Mouse (Mus musculus): Measurements from ENCODE around the gene Tlr4. TPM values are rescaled to one million over a fixed set of nuclear protein-coding genes. Genes with fewer than 3 reads are reported as not detected.

Gene Tlr4
- polyA plus RNA-seq, 1 experiment from 2014 or later, result 1.9 TPM

GRCm38 (mm10) chr4:66828163-66828668 is 832 bp downstream of the Tlr4 start:
- Histone ChIP-seq H3K27me3 (replicated peaks; ENCODE audit: control insufficient read depth, insufficient read depth, low read length) (no peaks in the 10 kb centered on the region), H3K4me2 (peak overlapping the region; percentile 22; the same call in 1 of the 2 replicates), H3K9me3 (ENCODE audit: control insufficient read depth, low read length) (no peaks in the 10 kb centered on the region), H3K27ac (ENCODE audit: low read depth, low read length) (no peak overlapping the region), H3K9ac (ENCODE audit: low read depth, low read length) (no peak overlapping the region), H3K4me1 (replicated peaks; ENCODE audit: control insufficient read depth, insufficient read depth, low read length) (no peaks in the 10 kb centered on the region), H3K4me3 (ENCODE audit: low read depth, low read length) (peak overlapping the region; percentile 0; the same call in 1 of the 2 replicates), H3K36me3 (ENCODE audit: control insufficient read depth, insufficient read depth, low read length) (no peaks in the 10 kb centered on the region)
- DNase-seq (ENCODE audit: low spot score), result no peak
- WGBS, result 65% methylated on average over 6 of the region's 6 CpGs
- ATAC-seq (replicated peaks; ENCODE audit: low FRiP score), result no peak

GRCm38 (mm10) chr4:66828686-66829085 is 1.3 kb downstream of the Tlr4 start:
- WGBS, result 26% methylated on average over 5 of the region's 5 CpGs
- Histone ChIP-seq H3K9ac (ENCODE audit: low read depth, low read length) (no peak overlapping the region), H3K4me2 (no peak overlapping the region; the same call in 1 of the 2 replicates), H3K27ac (ENCODE audit: low read depth, low read length) (no peak overlapping the region), H3K9me3 (ENCODE audit: control insufficient read depth, low read length) (no peaks in the 10 kb centered on the region), H3K27me3 (replicated peaks; ENCODE audit: control insufficient read depth, insufficient read depth, low read length) (no peaks in the 10 kb centered on the region), H3K4me3 (ENCODE audit: low read depth, low read length) (no peak overlapping the region), H3K4me1 (replicated peaks; ENCODE audit: control insufficient read depth, insufficient read depth, low read length) (no peaks in the 10 kb centered on the region), H3K36me3 (ENCODE audit: control insufficient read depth, insufficient read depth, low read length) (no peaks in the 10 kb centered on the region)
- DNase-seq (ENCODE audit: low spot score) (no peak), ATAC-seq (replicated peaks; ENCODE audit: low FRiP score) (no peak)

- H3K27me3 ChIP-seq (replicated peaks; ENCODE audit: control insufficient read depth, insufficient read depth, low read length), result no peaks in the 10 kb centered on the region
- no peaks in the 10 kb centered on the region for H3K9me3 ChIP-seq (ENCODE audit: control insufficient read depth, low read length)
- no peak overlapping the region for H3K4me2 ChIP-seq
- DNase-seq (ENCODE audit: low spot score) (no peak), ATAC-seq (replicated peaks; ENCODE audit: low FRiP score) (no peak)
- H3K4me3 ChIP-seq (ENCODE audit: low read depth, low read length), result no peak overlapping the region
- 82% methylated on average over 2 of the region's 2 CpGs for WGBS
- no peaks in the 10 kb centered on the region for H3K4me1 ChIP-seq (replicated peaks; ENCODE audit: control insufficient read depth, insufficient read depth, low read length)
- no peaks in the 10 kb centered on the region for H3K36me3 ChIP-seq (ENCODE audit: control insufficient read depth, insufficient read depth, low read length)
- H3K27ac ChIP-seq (ENCODE audit: low read depth, low read length), result no peak overlapping the region
- H3K9ac ChIP-seq (ENCODE audit: low read depth, low read length), result no peak overlapping the region
Observed at GRCm38 (mm10) chr4:66838071-66838470, 10.7 kb downstream of the Tlr4 start.

DNA sequence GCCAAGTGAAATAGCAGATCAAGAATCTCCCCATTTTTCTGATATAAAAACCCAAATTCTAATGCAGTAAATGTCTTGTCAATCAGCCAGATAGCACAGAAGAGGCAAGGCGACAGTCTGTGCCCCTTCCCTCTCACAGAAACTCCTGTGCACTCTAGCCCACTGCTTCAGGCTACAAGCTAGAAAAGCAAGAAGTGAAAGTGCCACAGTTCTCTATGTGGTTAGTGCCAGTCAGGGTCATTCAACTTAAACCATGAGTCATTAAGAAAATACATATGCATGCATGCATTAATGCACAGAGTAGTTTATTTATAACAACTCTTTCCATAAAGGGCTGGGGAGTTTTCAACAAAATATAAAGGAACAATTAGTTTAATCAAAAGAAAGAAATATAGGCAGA is 15.9 kb downstream of the Tlr4 start:
- H3K27me3 ChIP-seq (replicated peaks; ENCODE audit: control insufficient read depth, insufficient read depth, low read length), result no peaks in the 10 kb centered on the region
- ATAC-seq (replicated peaks; ENCODE audit: low FRiP score), result no peak
- WGBS, result 69% methylated on average over 1 of the region's 1 CpGs
- no peaks in the 10 kb centered on the region for H3K36me3 ChIP-seq (ENCODE audit: control insufficient read depth, insufficient read depth, low read length)
- H3K27ac ChIP-seq (ENCODE audit: low read depth, low read length), result no peak overlapping the region
- H3K4me2 ChIP-seq, result no peak overlapping the region
- H3K4me1 ChIP-seq (replicated peaks; ENCODE audit: control insufficient read depth, insufficient read depth, low read length), result no peaks in the 10 kb centered on the region
- DNase-seq (ENCODE audit: low spot score), result no peak
- H3K4me3 ChIP-seq (ENCODE audit: low read depth, low read length), result no peak overlapping the region
- H3K9ac ChIP-seq (ENCODE audit: low read depth, low read length), result no peak overlapping the region
- no peaks in the 10 kb centered on the region for H3K9me3 ChIP-seq (ENCODE audit: control insufficient read depth, low read length)

- WGBS, result 78% methylated on average over 3 of the region's 3 CpGs
- no peaks in the 10 kb centered on the region for H3K9me3 ChIP-seq (ENCODE audit: control insufficient read depth, low read length)
- no peak overlapping the region for H3K27ac ChIP-seq (ENCODE audit: low read depth, low read length)
- no peaks in the 10 kb centered on the region for H3K4me1 ChIP-seq (replicated peaks; ENCODE audit: control insufficient read depth, insufficient read depth, low read length)
- DNase-seq (ENCODE audit: low spot score), result no peak
- no peaks in the 10 kb centered on the region for H3K27me3 ChIP-seq (replicated peaks; ENCODE audit: control insufficient read depth, insufficient read depth, low read length)
- H3K4me3 ChIP-seq (ENCODE audit: low read depth, low read length), result no peak overlapping the region
- H3K9ac ChIP-seq (ENCODE audit: low read depth, low read length), result no peak overlapping the region
- no peaks in the 10 kb centered on the region for H3K36me3 ChIP-seq (ENCODE audit: control insufficient read depth, insufficient read depth, low read length)
- no peak for ATAC-seq (replicated peaks; ENCODE audit: low FRiP score)
- no peak overlapping the region for H3K4me2 ChIP-seq
Observed at GRCm38 (mm10) chr4:66852011-66852410, 24.6 kb downstream of the Tlr4 start.

GRCm38 (mm10) chr4:66856992-66857391 is 29.6 kb downstream of the Tlr4 start:
- no peaks in the 10 kb centered on the region for H3K4me1 ChIP-seq (replicated peaks; ENCODE audit: control insufficient read depth, insufficient read depth, low read length)
- ATAC-seq (replicated peaks; ENCODE audit: low FRiP score) (no peak), DNase-seq (ENCODE audit: low spot score) (no peak)
- H3K27me3 ChIP-seq (replicated peaks; ENCODE audit: control insufficient read depth, insufficient read depth, low read length), result no peaks in the 10 kb centered on the region
- no peak overlapping the region for H3K9ac ChIP-seq (ENCODE audit: low read depth, low read length)
- H3K4me2 ChIP-seq, result no peak overlapping the region
- no peak overlapping the region for H3K4me3 ChIP-seq (ENCODE audit: low read depth, low read length)
- WGBS, result 82% methylated on average over 1 of the region's 1 CpGs
- no peak overlapping the region for H3K27ac ChIP-seq (ENCODE audit: low read depth, low read length)
- H3K36me3 ChIP-seq (ENCODE audit: control insufficient read depth, insufficient read depth, low read length), result no peaks in the 10 kb centered on the region
- H3K9me3 ChIP-seq (ENCODE audit: control insufficient read depth, low read length), result no peaks in the 10 kb centered on the region

GRCm38 (mm10) chr4:66869919-66870318 is 42.5 kb downstream of the Tlr4 start:
- H3K4me2 ChIP-seq, result no peak overlapping the region
- WGBS, result 89% methylated on average over 7 of the region's 7 CpGs
- ATAC-seq (replicated peaks; ENCODE audit: low FRiP score), result no peak

GRCm38 (mm10) chr4:66872026-66872425 is 44.6 kb downstream of the Tlr4 start:
- H3K36me3 ChIP-seq (ENCODE audit: control insufficient read depth, insufficient read depth, low read length), result no peaks in the 10 kb centered on the region
- ATAC-seq (replicated peaks; ENCODE audit: low FRiP score), result no peak

More at GRCm38 (mm10) chr4:66869919-66870318, 42.5 kb downstream of the Tlr4 start:
- H3K9me3 ChIP-seq (ENCODE audit: control insufficient read depth, low read length), result no peaks in the 10 kb centered on the region
- no peaks in the 10 kb centered on the region for H3K27me3 ChIP-seq (replicated peaks; ENCODE audit: control insufficient read depth, insufficient read depth, low read length)
- H3K4me3 ChIP-seq (ENCODE audit: low read depth, low read length), result no peak overlapping the region
- no peak for DNase-seq (ENCODE audit: low spot score)
- no peaks in the 10 kb centered on the region for H3K36me3 ChIP-seq (ENCODE audit: control insufficient read depth, insufficient read depth, low read length)
- H3K27ac ChIP-seq (ENCODE audit: low read depth, low read length), result no peak overlapping the region
- no peak overlapping the region for H3K9ac ChIP-seq (ENCODE audit: low read depth, low read length)
- no peaks in the 10 kb centered on the region for H3K4me1 ChIP-seq (replicated peaks; ENCODE audit: control insufficient read depth, insufficient read depth, low read length)

GRCm38 (mm10) chr4:66873342-66873741 is 46.0 kb downstream of the Tlr4 start:
- Histone ChIP-seq H3K9ac (ENCODE audit: low read depth, low read length) (no peak overlapping the region), H3K27me3 (replicated peaks; ENCODE audit: control insufficient read depth, insufficient read depth, low read length) (no peaks in the 10 kb centered on the region), H3K9me3 (ENCODE audit: control insufficient read depth, low read length) (no peaks in the 10 kb centered on the region), H3K4me1 (replicated peaks; ENCODE audit: control insufficient read depth, insufficient read depth, low read length) (no peaks in the 10 kb centered on the region), H3K36me3 (ENCODE audit: control insufficient read depth, insufficient read depth, low read length) (no peaks in the 10 kb centered on the region), H3K4me2 (no peak overlapping the region), H3K27ac (ENCODE audit: low read depth, low read length) (no peak overlapping the region), H3K4me3 (ENCODE audit: low read depth, low read length) (no peak overlapping the region)
- ATAC-seq (replicated peaks; ENCODE audit: low FRiP score) (no peak), DNase-seq (ENCODE audit: low spot score) (no peak)

More at GRCm38 (mm10) chr4:66872026-66872425, 44.6 kb downstream of the Tlr4 start:
- WGBS, result 85% methylated on average over 5 of the region's 5 CpGs
- Histone ChIP-seq H3K4me1 (replicated peaks; ENCODE audit: control insufficient read depth, insufficient read depth, low read length) (no peaks in the 10 kb centered on the region), H3K27me3 (replicated peaks; ENCODE audit: control insufficient read depth, insufficient read depth, low read length) (no peaks in the 10 kb centered on the region), H3K4me2 (no peak overlapping the region), H3K4me3 (ENCODE audit: low read depth, low read length) (no peak overlapping the region), H3K27ac (ENCODE audit: low read depth, low read length) (no peak overlapping the region), H3K9me3 (ENCODE audit: control insufficient read depth, low read length) (no peaks in the 10 kb centered on the region), H3K9ac (ENCODE audit: low read depth, low read length) (no peak overlapping the region)
- no peak for DNase-seq (ENCODE audit: low spot score)
